ENCODE assay signal across 9 mouse cellular contexts in genomic region chr16:38812521-38812920, GRCm38 (mm10). TPM values are rescaled to one million over a fixed set of nuclear protein-coding genes. Genes with fewer than 3 reads are reported as not detected.
A peak's percentile ranks its signal among the peaks of the same experiment; 100 is the strongest.
DNase-seq lines count a peak whose midpoint lies in the region; ATAC-seq and TF ChIP-seq lines count a peak whose summit lies in the region.
"Had no signal": no experiment of that assay in that cellular context is flagged by ENCODE, and none has a peak within 500 bp of the region (broad histone marks: within the 10 kb centered on the region; RNA-seq: fewer than 3 reads in every experiment).

No protein-coding gene starts in this region.

- no peak for TF ChIP-seq POLR2A in bone marrow macrophage, adult 2 months (IDR thresholded peaks at IDR 0.05; ENCODE audit: borderline replicate concordance, low read depth, low read length)

- peak; percentile 68 for DNase-seq in neural tube, embryonic 10.5 days (ENCODE audit: extremely low spot score, low spot score)
- peak; percentile 68 for DNase-seq in forelimb bud, embryonic 11.5 days (ENCODE audit: low read depth, low spot score)
- peak; percentile 79 for DNase-seq in left cerebral cortex, postnatal 4 days
- peak; percentile 24 for DNase-seq in ovary, postnatal 10 days (ENCODE audit: low spot score)
- peak; percentile 18 to 62 for DNase-seq in thymus, postnatal 10 days (ENCODE audit: low spot score in 2 of 2)

- no peaks in the 10 kb centered on the region for H3K27me3 ChIP-seq in neural tube, embryonic 15.5 days (replicated peaks)
- H3K27me3 ChIP-seq in intestine, embryonic 15.5 days (replicated peaks) = no peaks in the 10 kb centered on the region

- 28% methylated on average over 8 of the region's 8 CpGs for WGBS in neural tube, embryonic 15.5 days
- WGBS in intestine, embryonic 15.5 days = 35% methylated on average over 8 of the region's 8 CpGs

- no peak overlapping the region for H3K9ac ChIP-seq in neural tube, embryonic 15.5 days (replicated peaks)
- H3K9ac ChIP-seq in intestine, embryonic 15.5 days = no peak overlapping the region

- H3K4me2 ChIP-seq in neural tube, embryonic 15.5 days = no peak overlapping the region
- no peak overlapping the region for H3K4me2 ChIP-seq in intestine, embryonic 15.5 days (replicated peaks)

- H3K9me3 ChIP-seq in neural tube, embryonic 15.5 days (replicated peaks) = no peaks in the 10 kb centered on the region
- no peaks in the 10 kb centered on the region for H3K9me3 ChIP-seq in intestine, embryonic 15.5 days

- TF ChIP-seq CTCF in bone marrow macrophage, adult 2 months (IDR thresholded peaks at IDR 0.05; ENCODE audit: low read depth, low read length) = peak; percentile 83

- no peak overlapping the region for H3K4me3 ChIP-seq in neural tube, embryonic 15.5 days (replicated peaks)
- H3K4me3 ChIP-seq in bone marrow macrophage, adult 2 months (ENCODE audit: insufficient read depth, low read length) = no peak overlapping the region
- no peak overlapping the region for H3K4me3 ChIP-seq in intestine, embryonic 15.5 days (replicated peaks)

- no peak for ATAC-seq in neural tube, embryonic 15.5 days (ENCODE audit: low FRiP score)
- peak; percentile 21; the same call in 1 of the 2 replicates for ATAC-seq in intestine, embryonic 15.5 days

- no peaks in the 10 kb centered on the region for H3K36me3 ChIP-seq in neural tube, embryonic 15.5 days
- no peaks in the 10 kb centered on the region for H3K36me3 ChIP-seq in intestine, embryonic 15.5 days

- H3K27ac ChIP-seq in neural tube, embryonic 15.5 days (replicated peaks) = no peak overlapping the region
- no peak overlapping the region for H3K27ac ChIP-seq in bone marrow macrophage, adult 2 months (ENCODE audit: insufficient read depth, low read depth, low read length)
- no peak overlapping the region for H3K27ac ChIP-seq in intestine, embryonic 15.5 days

- H3K4me1 ChIP-seq in neural tube, embryonic 15.5 days = peaks cover 6% of the 10 kb centered on the region
- H3K4me1 ChIP-seq in bone marrow macrophage, adult 2 months (ENCODE audit: control insufficient read depth, insufficient read depth, low read length) = no peaks in the 10 kb centered on the region
- no peaks in the 10 kb centered on the region for H3K4me1 ChIP-seq in intestine, embryonic 15.5 days (replicated peaks)

- intact Hi-C loops in left cerebral cortex, postnatal 4 days (cut with DNase I) = loop anchor here (10.0 kb wide), 1 partner anchor 198 kb away; no protein-coding TSS in a partner anchor

RNA-seq across cellular contexts. Expression of gene Upk1b, which starts 12.4 kb away (rescaled TPM):
- polyA plus RNA-seq in neural tube, embryonic 15.5 days (2015; fragmentation: Nextera tagmentation; extraction: Ambion mirVana) = 0.97 and 2.2 TPM in 2 replicates
- polyA plus RNA-seq in bone marrow macrophage, adult 2 months (2012; ENCODE audit: insufficient read depth, insufficient read length, missing spikeins) = not detected in 2 replicates
- polyA plus RNA-seq in intestine, embryonic 15.5 days (2015; fragmentation: Nextera tagmentation; extraction: Ambion mirVana) = 14.4 and 16.8 TPM in 2 replicates
- under 1 TPM; 0.52 to 0.66 TPM for total RNA-seq in left cerebral cortex, postnatal 4 days (2021)

RNA-seq across cellular contexts. Expression of gene 4930435E12Rik, which starts 16.0 kb away (rescaled TPM):
- polyA plus RNA-seq in neural tube, embryonic 15.5 days (2015; fragmentation: Nextera tagmentation; extraction: Ambion mirVana) = not detected in 2 replicates
- not detected in 2 replicates for polyA plus RNA-seq in bone marrow macrophage, adult 2 months (2012; ENCODE audit: insufficient read depth, insufficient read length, missing spikeins)
- polyA plus RNA-seq in intestine, embryonic 15.5 days (2015; fragmentation: Nextera tagmentation; extraction: Ambion mirVana) = not detected in 2 replicates
- not detected for total RNA-seq in left cerebral cortex, postnatal 4 days (2021)
- polyA plus RNA-seq: heart, embryonic 14.5 days had no signal

Comparison
In these comparisons a context has a peak if more than half of its experiments do, and no peak if none do; other contexts are left out.
1. DNase-seq: peak in every context shown above with its lines; median percentile 79 in left cerebral cortex, postnatal 4 days; 68 in neural tube, embryonic 10.5 days; 68 in forelimb bud, embryonic 11.5 days; 40 in thymus, postnatal 10 days; 24 in ovary, postnatal 10 days.